Mouse (Mus musculus) cerebellum, adult 8-10 months (tissue): ENCODE measurements around the gene 2210408I21Rik.

Source experiments
- DNase-seq: peaks from one replicate; pipeline ENCODE4 v3.0.0; 2022

2210408I21Rik gene

DNA sequence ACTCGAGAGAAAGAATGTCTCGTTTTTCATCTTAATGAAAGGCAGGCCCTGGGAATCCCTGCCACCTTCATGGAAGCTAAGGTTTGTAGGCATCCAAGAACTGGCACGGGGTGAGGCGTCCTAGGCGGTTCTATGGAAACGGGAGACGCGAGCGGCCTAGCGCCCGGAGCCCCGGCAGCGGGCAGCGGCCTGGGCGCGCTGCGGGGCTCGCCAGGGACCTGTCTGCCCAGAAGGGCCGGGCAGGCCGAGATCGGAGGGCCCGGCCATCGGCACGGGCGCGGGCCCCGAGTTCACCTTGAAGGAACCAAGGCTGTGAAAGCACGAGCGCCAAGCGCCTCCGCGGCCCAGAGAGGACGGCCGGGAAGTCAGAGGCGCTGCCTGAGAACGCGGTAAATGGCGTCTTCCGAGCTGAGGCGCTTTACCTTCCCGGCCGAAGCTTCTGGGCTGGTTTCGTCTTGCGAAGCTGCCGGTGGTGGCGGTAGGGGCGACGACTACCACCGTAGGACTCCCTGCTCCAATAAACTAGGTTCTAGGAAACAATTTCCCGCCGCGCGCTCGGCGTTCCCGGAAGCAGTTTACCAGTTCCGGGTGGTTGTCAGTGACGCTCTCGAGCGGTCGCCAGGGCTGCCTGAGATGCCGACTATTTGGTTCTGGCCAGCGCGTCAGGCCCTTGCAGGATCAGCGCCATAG, at the start of gene 2210408I21Rik, which contains the start of gene Slf1:
Gene 2210408I21Rik (plus strand): TSS at position 610 of the 690 bp plus-strand sequence.
Gene Slf1 (minus strand): TSS at position 543 of the 690 bp plus-strand sequence.
- peak; percentile 79 for DNase-seq

DNA sequence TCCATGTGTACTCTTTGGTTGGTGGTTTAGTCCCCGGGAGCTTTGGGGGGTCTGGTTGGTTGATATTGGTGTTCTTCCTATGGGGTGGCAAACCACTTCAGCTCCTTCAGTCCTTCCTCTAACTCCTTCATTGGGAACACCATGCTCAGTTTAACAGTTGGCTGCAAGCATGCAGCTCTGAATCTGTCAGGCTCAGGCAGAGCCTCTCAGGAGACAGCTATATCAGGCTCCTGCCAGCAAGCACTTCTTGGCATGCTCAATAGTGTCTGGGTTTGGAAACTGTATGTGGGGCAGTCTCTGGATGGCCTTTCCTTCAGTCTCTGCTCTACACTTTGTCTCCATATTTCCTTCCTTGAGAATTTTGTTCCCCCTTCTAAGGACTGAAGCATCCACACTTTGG, 42.5 kb upstream of the 2210408I21Rik start:
- peak; percentile 11 for DNase-seq

DNA sequence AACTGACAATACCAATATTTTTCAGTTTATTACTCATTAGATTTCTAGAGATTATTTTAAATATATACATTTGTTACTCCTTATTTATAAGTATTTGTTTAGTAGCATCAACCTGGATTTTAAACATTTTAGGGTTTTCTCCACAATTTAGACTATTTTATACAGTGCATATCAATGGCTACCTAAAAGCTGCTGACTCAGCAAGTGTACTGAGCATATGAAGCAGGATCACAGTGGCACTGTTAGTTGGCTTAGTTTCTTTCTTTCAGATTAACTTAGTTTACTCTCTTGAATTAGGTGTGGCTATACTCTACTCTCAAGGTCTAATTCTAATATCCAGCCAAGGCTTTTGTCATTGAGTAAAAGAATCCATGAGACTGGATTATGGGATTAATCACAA, 27.6 kb upstream of the 2210408I21Rik start:
- DNase-seq = no peak

DNA sequence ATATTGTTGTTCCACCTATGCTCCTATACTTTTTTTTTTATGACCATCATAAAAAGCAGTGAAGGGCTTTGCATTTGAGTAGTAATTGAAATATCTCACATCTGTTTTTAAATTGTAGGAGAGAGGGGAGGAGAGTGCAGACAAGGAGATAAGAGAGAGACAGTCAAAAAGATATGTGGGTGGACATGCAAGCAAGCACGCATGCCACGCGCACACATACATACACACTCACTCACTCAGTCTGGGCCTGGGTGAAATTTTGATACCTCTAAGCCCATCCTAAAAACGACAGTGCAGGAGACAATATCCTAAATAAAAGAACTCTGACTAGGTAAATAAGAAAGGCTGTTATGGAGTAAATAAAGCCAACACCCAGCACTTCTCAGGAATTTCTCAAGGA, 16.6 kb upstream of the 2210408I21Rik start:
- DNase-seq = no peak

DNA sequence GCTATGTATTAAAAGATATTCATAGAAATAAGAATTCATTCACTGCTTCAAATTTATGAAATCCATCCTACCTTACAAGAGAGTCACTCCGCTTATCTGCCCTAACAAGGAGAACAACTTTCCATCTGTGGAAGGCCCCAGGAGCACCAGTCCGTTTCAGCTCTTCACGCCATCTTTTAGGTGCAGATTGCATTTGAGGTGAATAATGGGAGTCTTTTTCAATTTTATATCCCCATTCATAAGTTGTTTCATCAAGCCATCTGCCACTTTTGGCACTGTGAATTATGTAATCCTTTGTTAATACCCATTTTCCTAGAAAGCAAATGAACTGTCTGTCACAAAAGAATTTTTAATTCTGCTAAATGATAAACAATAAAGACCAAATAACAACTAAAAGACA, 10.2 kb upstream of the 2210408I21Rik start:
- peak; percentile 11 for DNase-seq

DNA sequence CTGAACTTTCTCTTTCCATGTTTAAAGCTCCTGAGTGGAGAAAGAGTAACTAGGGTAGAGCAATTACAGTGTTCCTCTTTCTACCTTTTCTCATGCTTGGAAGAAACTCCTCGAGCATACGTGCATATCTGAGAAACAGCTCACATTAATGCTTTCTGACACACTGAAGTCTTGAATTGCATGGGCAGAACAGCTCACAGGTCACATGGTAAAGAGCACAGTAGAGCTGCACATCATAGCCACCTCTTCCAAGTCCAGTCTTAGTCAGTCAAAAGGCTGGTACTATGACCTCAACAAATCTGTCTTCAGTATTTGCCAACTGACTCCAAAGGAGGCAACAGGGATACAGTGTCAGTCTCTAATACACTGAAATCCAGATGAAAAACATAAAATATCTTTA, 7.1 kb upstream of the 2210408I21Rik start:
- no peak for DNase-seq

DNA sequence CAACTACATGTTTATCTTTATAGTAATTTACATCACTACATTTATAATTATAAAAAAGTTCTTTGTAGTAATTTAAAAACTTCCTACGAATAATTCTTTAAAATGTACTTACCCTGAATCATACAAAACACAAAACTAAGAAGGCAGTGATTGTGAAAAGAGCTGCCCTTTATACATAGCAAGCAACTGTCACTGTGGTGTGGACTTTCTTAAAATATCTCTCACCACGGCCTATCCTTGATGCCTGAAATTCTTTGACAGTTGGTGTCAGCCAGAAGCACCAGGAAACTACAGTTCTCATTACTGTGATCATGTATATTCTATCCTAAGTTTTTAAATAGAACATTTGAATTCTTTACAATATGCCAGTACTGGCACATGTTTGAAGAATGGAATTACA, 4.2 kb upstream of the 2210408I21Rik start:
- no peak for DNase-seq

DNA sequence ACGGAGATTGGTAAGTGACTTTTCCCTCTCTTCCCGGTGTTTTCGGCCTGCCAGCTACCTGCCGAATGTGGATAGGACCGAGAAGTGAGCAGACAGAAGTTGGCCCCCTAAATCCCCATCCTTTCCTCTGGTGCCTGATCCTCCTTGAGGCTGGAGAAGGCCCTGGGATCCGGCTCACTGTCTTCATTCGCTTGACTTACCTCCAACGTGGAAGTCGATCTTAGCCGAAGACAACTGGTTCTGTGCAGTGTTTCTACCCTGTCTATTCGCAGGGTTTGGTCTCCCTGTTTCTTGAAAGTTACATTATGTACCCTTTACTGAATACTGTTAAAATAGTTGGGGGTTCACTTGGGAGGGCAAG, 261 bp downstream of the 2210408I21Rik start:
- no peak for DNase-seq

DNA sequence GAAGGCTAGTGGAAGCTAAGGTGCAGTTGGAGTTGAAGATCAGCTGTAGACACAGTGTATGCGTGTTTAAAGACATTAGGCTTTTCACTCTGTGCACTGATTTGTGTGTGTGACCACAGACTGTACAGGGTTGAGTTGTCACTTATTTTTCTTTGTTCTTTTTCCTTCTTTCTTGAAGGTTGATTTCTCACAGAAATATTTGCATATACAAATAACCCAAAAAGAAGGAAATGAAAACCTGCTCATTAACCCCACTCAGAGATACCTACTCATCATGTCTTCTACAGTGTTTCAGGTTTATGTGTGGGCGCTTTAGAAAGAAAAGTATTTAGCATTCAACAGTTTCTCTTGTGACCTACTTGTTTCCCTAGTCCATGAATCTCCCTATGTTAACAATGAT, 5.5 kb downstream of the 2210408I21Rik start:
- DNase-seq = no peak

DNA sequence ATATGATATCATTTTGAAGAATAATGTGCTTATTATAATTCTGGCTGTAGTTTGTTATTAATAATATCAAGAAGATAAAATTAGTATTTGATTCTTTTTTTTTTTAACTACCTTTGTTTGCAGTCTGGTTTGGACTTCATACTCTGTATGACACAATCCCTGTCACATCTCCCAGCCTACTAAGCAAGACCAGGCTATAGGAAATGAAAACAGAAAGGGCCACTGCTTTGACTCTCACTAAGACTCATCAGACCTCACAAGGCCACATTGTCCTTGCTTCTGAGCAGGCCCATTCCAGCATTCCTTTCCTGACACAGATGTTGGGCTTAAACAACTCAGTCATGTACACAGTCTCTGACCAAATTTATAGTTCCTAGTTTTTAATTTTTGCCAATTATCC, 42.6 kb downstream of the 2210408I21Rik start:
- no peak for DNase-seq

DNA sequence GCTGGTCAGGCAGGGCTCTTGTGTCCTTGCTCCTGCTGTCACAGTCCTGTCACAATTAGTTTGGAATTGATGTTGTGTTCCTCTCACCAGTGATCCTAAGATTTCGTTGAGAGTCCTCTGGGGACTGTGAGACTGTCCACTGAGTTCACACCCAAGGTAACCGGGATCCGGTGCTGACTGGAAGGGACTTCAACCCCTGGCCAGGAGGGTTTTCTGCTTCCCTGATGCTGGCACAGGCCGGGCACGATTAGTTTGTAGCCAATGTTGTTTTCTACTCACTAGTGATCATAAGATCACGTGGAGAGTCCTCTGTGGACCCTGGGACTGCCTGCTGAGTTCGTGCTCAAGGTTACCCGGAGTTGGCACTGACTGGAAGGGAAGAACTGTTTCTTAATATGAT, 55.3 kb downstream of the 2210408I21Rik start:
- no peak for DNase-seq

DNA sequence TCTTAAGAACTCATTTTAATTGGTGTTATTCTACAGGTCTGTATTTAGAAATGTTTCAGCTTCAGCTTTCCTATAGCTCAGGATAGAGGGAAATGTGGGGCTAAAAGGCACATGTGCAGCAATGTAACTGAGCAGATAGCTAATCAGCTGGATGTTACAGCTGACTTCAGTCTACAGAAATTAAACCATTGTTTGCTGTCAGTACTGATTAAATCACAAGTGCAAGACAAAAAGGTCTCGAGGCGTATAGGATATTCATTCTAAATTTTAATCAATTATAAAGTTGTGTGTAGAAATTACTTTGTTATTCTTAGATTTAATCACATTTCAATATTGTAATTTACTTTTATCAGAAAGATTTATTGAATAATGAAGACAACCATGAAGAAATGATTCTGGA, 56.9 kb downstream of the 2210408I21Rik start:
- DNase-seq = no peak

DNA sequence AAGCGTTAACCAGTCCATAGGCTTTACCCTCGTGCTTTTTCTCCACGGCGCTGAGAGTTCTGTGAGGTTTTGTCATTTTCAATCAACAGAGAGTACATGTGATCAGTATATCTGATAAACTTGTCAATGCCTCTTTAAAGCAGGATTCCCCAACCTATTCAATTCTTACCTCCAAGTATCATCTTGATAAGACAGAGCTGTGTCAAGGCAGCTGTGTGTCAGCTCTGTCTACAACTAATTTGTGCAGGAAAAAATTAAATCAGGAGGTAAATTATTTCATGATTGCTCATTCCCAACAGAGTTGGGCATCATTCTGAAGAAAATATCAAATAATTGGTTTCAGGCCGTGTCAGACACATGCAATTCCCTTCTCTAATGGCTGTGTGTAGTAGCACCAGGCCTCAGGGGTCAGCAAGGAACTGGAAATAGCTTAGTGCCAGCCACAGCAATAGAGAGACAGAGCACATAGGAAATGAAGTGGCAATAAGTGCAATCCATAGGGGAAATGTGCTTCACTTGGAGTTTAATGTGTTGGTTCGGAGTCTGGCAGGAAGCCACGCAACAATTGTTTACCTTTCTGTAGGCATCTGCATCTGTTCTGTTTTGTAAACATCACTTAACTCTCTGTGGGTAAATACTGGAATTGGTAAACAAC, 73.6 kb downstream of the 2210408I21Rik start:
- no peak for DNase-seq

DNA sequence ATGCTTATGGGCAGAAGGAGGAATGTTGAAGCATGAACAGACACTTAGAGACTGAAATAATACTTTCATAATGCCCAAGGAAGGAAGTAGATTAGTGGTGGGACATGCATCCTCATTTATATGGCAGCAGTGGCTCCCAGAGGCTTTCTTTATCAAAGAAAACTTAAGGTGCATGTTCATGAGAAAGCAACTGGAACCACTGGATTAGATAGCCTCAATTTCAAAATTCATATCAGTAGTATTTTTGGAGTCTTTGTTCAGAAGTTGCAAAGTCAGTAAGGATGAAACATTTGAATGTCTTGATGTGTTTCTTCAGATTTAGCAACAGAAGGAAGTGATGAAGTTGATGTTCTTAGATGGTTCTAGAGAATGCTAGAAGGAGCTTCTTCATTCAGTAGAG, 77.9 kb downstream of the 2210408I21Rik start:
- DNase-seq = no peak

DNA sequence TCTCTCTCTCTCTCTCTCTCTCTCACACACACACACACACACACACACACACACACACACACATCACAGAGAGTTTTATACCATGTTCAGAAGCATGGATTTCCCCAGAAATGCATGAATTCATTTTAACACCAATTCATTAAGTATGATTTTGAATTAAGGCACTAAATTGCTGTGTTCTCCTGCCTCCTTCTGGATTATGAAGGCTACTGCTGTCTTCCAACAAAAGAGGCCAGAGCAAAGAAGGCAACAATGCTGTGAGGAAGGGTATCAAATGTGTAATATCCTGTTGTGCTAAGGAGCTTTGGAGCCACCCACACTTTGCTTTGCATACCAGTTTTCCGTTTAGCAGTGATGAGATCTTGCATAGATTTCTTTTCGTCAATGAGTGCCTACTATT, 80.1 kb downstream of the 2210408I21Rik start:
- no peak for DNase-seq

DNA sequence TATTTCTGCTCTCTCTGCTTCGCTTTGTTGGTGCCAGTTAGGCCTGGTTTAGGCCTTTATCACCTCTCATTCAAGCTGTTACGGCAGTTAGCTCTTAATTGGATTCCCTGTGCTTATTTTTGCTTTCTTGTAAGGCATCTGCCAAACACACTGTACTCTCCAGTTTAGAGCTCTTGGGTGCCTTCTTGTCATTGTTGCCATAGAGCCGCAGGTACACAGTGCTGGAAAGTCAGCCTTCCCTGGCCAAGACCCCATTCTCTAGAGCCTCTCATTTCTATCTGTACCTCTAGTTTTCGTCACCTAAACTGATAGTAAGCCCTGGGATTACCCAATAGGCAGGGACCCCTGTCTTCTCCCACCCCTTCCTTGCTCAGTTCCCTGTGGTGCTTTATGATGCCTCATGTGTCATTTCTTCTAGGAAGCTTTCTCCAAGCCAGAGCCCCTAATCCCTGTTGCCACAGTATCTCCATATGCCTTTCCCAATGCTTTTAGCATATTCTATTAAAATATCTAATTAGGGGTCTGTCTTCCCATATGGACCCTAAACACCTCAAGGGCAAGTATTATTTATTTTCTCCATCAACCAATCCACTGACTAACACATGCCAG, 82.4 kb downstream of the 2210408I21Rik start:
- no peak for DNase-seq

DNA sequence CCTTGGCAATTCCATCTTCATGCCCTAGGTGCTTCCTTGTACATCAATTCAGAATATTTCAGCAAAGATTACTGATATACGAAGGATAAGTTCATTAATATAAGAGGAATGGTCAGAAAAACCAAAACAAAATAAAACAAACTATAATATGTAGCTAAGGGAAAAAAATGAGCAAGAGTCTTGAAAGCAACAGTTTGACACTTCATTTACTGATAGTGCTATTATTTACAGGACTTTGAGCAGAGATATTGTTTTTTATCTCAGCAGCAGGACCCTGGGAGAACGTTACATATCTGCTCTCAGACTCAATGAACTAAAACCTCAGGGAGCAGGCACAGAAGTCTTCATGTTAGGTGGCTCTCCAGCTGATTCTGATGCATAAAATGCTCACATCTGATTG, 85.7 kb downstream of the 2210408I21Rik start:
- no peak for DNase-seq

DNA sequence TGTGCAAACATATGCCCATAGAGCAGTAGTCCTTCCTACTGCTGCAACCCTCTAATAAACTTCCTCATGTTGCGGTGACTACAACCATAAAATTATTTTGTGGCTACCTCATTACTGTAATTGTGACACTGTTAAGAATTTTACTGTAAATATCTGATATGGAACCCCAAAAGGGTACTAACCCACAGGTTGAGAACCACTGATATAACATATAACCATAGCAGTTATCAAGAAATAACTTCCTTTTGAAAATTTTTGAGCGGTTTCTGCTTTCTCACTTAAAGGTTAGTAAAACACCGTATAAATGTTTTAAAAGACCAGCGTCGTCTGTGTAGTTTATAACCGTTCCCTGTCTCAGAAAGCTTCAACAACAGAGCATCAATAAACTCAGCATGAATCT, 121.2 kb downstream of the 2210408I21Rik start:
- DNase-seq = no peak

DNA sequence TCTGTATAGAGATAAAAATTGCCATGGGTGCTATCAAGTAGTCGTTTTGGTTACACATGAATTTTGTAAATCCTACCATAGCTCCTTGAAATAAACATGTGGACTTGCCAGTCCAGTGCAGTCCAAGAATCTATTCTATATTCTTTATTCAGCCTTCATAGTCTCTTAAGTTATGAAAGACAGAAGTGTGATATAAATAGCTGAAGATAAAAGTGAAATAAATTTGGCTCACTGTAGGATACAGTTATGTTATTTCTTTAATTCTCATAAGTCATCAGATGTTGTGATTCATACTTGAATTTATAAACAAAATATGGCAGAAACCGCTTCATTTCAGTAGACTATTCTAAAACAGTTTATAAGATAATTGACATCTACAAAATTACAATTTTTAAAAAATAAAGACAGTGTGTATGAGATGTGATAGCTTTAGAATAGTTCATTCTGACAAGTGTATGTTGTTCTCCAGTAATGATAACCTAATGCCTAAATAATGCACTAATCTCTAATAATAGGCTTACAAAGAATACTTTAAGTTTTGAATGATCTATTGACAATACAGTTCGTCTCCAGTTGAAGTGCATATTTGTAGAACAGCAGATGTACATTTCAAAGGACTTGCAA, 127.5 kb downstream of the 2210408I21Rik start:
- no peak for DNase-seq

DNA sequence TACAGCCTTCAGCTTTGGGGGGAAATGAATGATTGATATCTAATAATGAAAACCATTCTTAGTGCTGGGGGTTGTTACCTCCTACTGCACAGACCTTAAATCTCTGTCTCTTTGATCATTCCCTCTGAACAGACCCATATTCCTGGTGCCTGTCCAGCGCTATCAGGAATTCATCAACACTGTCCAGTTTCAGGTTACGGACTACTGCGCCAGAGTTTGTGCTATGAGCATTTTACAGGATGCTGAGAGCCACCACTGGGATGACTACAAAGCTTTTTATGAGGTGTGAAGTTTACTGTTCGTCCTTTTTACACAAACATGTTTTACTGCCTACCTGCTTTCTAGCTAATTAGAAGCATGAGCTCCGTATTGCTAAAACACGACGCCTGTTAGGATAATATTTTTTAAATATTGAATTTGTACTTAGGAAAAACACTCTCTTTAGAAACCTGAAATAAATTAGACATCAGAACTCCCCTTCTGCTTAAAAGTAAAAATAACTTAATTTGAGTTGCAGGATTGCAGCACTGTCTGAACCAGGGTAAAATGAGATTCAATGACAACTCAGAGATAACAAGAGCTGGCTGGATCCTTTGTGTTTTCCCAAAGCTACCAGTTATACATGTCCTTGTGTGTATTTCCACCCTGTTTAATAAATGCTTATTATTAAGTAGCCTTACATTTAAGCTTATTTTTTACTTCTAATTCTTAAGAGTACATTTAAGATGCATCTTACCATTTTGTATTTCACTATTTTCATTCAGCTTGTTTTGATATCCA, 128.2 kb downstream of the 2210408I21Rik start:
- DNase-seq = no peak

DNA sequence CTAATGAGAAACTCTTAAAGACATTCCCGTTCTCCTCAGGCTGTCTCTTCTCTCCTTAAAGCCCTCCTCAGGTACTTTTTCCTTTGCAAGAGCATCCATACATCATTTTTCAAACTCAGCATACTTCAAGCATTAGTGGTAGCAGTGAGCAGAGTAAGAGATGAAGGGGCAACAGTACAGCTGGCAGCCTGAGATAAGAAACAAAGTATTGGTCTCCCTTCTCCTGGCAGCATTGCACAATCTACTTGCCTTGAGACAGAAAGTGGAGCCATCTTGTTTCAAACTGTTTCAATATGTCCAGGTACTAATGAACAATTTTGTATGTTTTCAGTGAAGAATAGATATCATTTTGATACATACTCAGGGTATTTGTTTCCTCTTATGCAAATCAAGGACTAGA, 129.1 kb downstream of the 2210408I21Rik start:
- DNase-seq = no peak

DNA sequence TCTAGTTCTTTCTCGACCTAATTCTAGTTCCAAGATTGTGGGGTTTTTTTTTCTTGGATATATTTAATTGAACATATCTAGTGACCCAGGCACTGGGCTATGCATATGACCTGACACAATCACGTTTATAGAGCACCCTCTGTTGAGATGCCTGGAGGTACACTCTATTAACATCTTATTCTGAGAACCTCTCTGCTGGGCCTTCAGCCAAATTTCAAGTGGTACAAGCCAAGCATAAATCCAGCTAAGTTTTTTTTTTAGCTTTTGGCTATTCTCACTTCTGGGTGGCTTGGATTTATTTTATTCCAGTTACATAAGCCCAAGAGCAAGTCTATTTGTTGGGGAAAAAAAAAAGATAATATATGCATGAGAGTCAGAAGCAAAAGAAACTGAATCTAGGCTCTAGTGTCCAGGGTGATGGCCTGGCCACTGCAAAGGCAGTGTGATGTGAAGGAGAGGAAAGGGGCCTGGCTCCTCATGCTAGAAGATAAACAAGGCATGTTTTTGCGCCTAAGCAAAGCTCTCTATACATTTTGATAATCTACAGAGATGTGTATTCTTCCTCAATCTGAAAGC, 139.9 kb downstream of the 2210408I21Rik start:
- DNase-seq = no peak
